Mouse (Mus musculus): ENCODE results near the gene Nfya. TPM values are rescaled to one million over a fixed set of nuclear protein-coding genes. Genes with fewer than 3 reads are reported as not detected.
A peak's percentile ranks its signal among the peaks of the same experiment; 100 is the strongest.

The Nfya gene
- polyA plus RNA-seq, 1 experiment from 2014 or later, result 18.4 TPM

- no peak for ATAC-seq (ENCODE audit: low FRiP score)
- Histone ChIP-seq H3K27ac (ENCODE audit: low read depth, low read length) (no peak overlapping the region), H3K9me3 (ENCODE audit: control insufficient read depth, low read length) (no peaks in the 10 kb centered on the region), H3K4me2 (no peak overlapping the region), H3K36me3 (ENCODE audit: control insufficient read depth, insufficient read depth, low read length) (no peaks in the 10 kb centered on the region), H3K9ac (ENCODE audit: low read length) (no peak overlapping the region), H3K4me3 (ENCODE audit: low read depth, low read length) (no peak overlapping the region), H3K4me1 (ENCODE audit: control insufficient read depth, insufficient read depth, low read length) (peaks cover 4% of the 10 kb centered on the region), H3K27me3 (ENCODE audit: control insufficient read depth, insufficient read depth, low read length) (no peaks in the 10 kb centered on the region)
- WGBS, result 89% methylated on average over 20 of the region's 20 CpGs
- no peak for DNase-seq (ENCODE audit: low spot score, missing footprints)
Measured at GRCm38 (mm10) chr17:48433006-48433655, 23.4 kb upstream of the Nfya start.

GRCm38 (mm10) chr17:48432158-48432980, 22.7 kb upstream of the Nfya start, which contains the start of gene Apobec2:
Gene Apobec2 (minus strand): TSS chr17:48432930.
- H3K27ac ChIP-seq (ENCODE audit: low read depth, low read length), result no peak within 1 kb of the TSS; the same call in 1 of the 2 replicates
- peaks cover 4% of the 10 kb centered on the region for H3K4me1 ChIP-seq (ENCODE audit: control insufficient read depth, insufficient read depth, low read length)

GRCm38 (mm10) chr17:48431054-48431453, 21.3 kb upstream of the Nfya start:
- Histone ChIP-seq H3K9ac (ENCODE audit: low read length) (no peak overlapping the region), H3K4me1 (ENCODE audit: control insufficient read depth, insufficient read depth, low read length) (peaks cover 4% of the 10 kb centered on the region), H3K4me2 (no peak overlapping the region), H3K9me3 (ENCODE audit: control insufficient read depth, low read length) (no peaks in the 10 kb centered on the region), H3K36me3 (ENCODE audit: control insufficient read depth, insufficient read depth, low read length) (no peaks in the 10 kb centered on the region), H3K4me3 (ENCODE audit: low read depth, low read length) (no peak overlapping the region), H3K27me3 (ENCODE audit: control insufficient read depth, insufficient read depth, low read length) (no peaks in the 10 kb centered on the region), H3K27ac (ENCODE audit: low read depth, low read length) (no peak overlapping the region)
- ATAC-seq (ENCODE audit: low FRiP score), result no peak
- no peak for DNase-seq (ENCODE audit: low spot score, missing footprints)
- WGBS, result 75% methylated on average over 5 of the region's 5 CpGs

More at GRCm38 (mm10) chr17:48432158-48432980, 22.7 kb upstream of the Nfya start, which contains the start of gene Apobec2:
- ATAC-seq (ENCODE audit: low FRiP score) (peak; percentile 34; the same call in 1 of the 2 replicates), DNase-seq (ENCODE audit: low spot score, missing footprints) (peak; percentile 65)
- WGBS, result 76% methylated on average over 16 of the region's 16 CpGs
- Histone ChIP-seq H3K4me3 (ENCODE audit: low read depth, low read length) (no peak within 1 kb of the TSS), H3K9ac (ENCODE audit: low read length) (no peak within 1 kb of the TSS), H3K27me3 (ENCODE audit: control insufficient read depth, insufficient read depth, low read length) (no peaks in the 10 kb centered on the region), H3K36me3 (ENCODE audit: control insufficient read depth, insufficient read depth, low read length) (no peaks in the 10 kb centered on the region), H3K9me3 (ENCODE audit: control insufficient read depth, low read length) (no peaks in the 10 kb centered on the region), H3K4me2 (no peak within 1 kb of the TSS)

GRCm38 (mm10) chr17:48430394-48430793, 20.7 kb upstream of the Nfya start:
- Histone ChIP-seq H3K4me3 (ENCODE audit: low read depth, low read length) (no peak overlapping the region), H3K4me1 (ENCODE audit: control insufficient read depth, insufficient read depth, low read length) (peaks cover 4% of the 10 kb centered on the region)

GRCm38 (mm10) chr17:48427852-48428530, 18.3 kb upstream of the Nfya start:
- Histone ChIP-seq H3K9me3 (ENCODE audit: control insufficient read depth, low read length) (no peaks in the 10 kb centered on the region), H3K36me3 (ENCODE audit: control insufficient read depth, insufficient read depth, low read length) (no peaks in the 10 kb centered on the region), H3K27me3 (ENCODE audit: control insufficient read depth, insufficient read depth, low read length) (no peaks in the 10 kb centered on the region), H3K27ac (ENCODE audit: low read depth, low read length) (no peak overlapping the region), H3K4me2 (no peak overlapping the region), H3K9ac (ENCODE audit: low read length) (no peak overlapping the region), H3K4me3 (ENCODE audit: low read depth, low read length) (no peak overlapping the region), H3K4me1 (ENCODE audit: control insufficient read depth, insufficient read depth, low read length) (peaks cover 4% of the 10 kb centered on the region)
- DNase-seq (ENCODE audit: low spot score, missing footprints), result no peak
- no peak for ATAC-seq (ENCODE audit: low FRiP score)
- WGBS, result 74% methylated on average over 11 of the region's 11 CpGs

More at GRCm38 (mm10) chr17:48430394-48430793, 20.7 kb upstream of the Nfya start:
- 78% methylated on average over 5 of the region's 5 CpGs for WGBS
- Histone ChIP-seq H3K27ac (ENCODE audit: low read depth, low read length) (no peak overlapping the region), H3K9ac (ENCODE audit: low read length) (no peak overlapping the region), H3K4me2 (no peak overlapping the region), H3K27me3 (ENCODE audit: control insufficient read depth, insufficient read depth, low read length) (no peaks in the 10 kb centered on the region), H3K9me3 (ENCODE audit: control insufficient read depth, low read length) (no peaks in the 10 kb centered on the region), H3K36me3 (ENCODE audit: control insufficient read depth, insufficient read depth, low read length) (no peaks in the 10 kb centered on the region)
- ATAC-seq (ENCODE audit: low FRiP score), result no peak
- DNase-seq (ENCODE audit: low spot score, missing footprints), result peak; percentile 67

GRCm38 (mm10) chr17:48426991-48427750, 17.5 kb upstream of the Nfya start:
- ATAC-seq (ENCODE audit: low FRiP score) (no peak), DNase-seq (ENCODE audit: low spot score, missing footprints) (peak; percentile 77)
- no peaks in the 10 kb centered on the region for H3K36me3 ChIP-seq (ENCODE audit: control insufficient read depth, insufficient read depth, low read length)
- H3K9me3 ChIP-seq (ENCODE audit: control insufficient read depth, low read length), result no peaks in the 10 kb centered on the region
- H3K4me2 ChIP-seq, result no peak overlapping the region
- H3K27me3 ChIP-seq (ENCODE audit: control insufficient read depth, insufficient read depth, low read length), result no peaks in the 10 kb centered on the region
- peaks cover under 1% of the 10 kb centered on the region; the same call in 1 of the 2 replicates for H3K4me1 ChIP-seq (ENCODE audit: control insufficient read depth, insufficient read depth, low read length)
- H3K4me3 ChIP-seq (ENCODE audit: low read depth, low read length), result no peak overlapping the region
- no peak overlapping the region for H3K9ac ChIP-seq (ENCODE audit: low read length)
- WGBS, result 77% methylated on average over 13 of the region's 13 CpGs
- no peak overlapping the region for H3K27ac ChIP-seq (ENCODE audit: low read depth, low read length)

- Histone ChIP-seq H3K9ac (ENCODE audit: low read length) (no peak overlapping the region), H3K4me2 (no peak overlapping the region), H3K36me3 (ENCODE audit: control insufficient read depth, insufficient read depth, low read length) (no peaks in the 10 kb centered on the region), H3K27ac (ENCODE audit: low read depth, low read length) (no peak overlapping the region), H3K4me1 (ENCODE audit: control insufficient read depth, insufficient read depth, low read length) (no peaks in the 10 kb centered on the region), H3K9me3 (ENCODE audit: control insufficient read depth, low read length) (no peaks in the 10 kb centered on the region), H3K4me3 (ENCODE audit: low read depth, low read length) (no peak overlapping the region), H3K27me3 (ENCODE audit: control insufficient read depth, insufficient read depth, low read length) (no peaks in the 10 kb centered on the region)
- 51% methylated on average over 9 of the region's 9 CpGs for WGBS
- no peak for ATAC-seq (ENCODE audit: low FRiP score)
- peak; percentile 77 for DNase-seq (ENCODE audit: low spot score, missing footprints)
Measured at GRCm38 (mm10) chr17:48425823-48426612, 16.3 kb upstream of the Nfya start.

- Histone ChIP-seq H3K9me3 (ENCODE audit: control insufficient read depth, low read length) (no peaks in the 10 kb centered on the region), H3K27me3 (ENCODE audit: control insufficient read depth, insufficient read depth, low read length) (no peaks in the 10 kb centered on the region), H3K4me1 (ENCODE audit: control insufficient read depth, insufficient read depth, low read length) (no peaks in the 10 kb centered on the region), H3K27ac (ENCODE audit: low read depth, low read length) (no peak overlapping the region), H3K4me3 (ENCODE audit: low read depth, low read length) (no peak overlapping the region), H3K4me2 (no peak overlapping the region), H3K36me3 (ENCODE audit: control insufficient read depth, insufficient read depth, low read length) (no peaks in the 10 kb centered on the region), H3K9ac (ENCODE audit: low read length) (no peak overlapping the region)
- ATAC-seq (ENCODE audit: low FRiP score) (no peak), DNase-seq (ENCODE audit: low spot score, missing footprints) (no peak)
- WGBS, result 85% methylated on average over 9 of the region's 9 CpGs
Measured at GRCm38 (mm10) chr17:48424237-48424636, 14.5 kb upstream of the Nfya start.
